Mouse (Mus musculus): ENCODE measurements around the gene Cxcr4.
"Not testable (repeated sequence)": the region's sequence is repeated elsewhere in the genome, so short reads cannot be mapped to it uniquely, and the experiment has no call there.

The Cxcr4 gene

DNA sequence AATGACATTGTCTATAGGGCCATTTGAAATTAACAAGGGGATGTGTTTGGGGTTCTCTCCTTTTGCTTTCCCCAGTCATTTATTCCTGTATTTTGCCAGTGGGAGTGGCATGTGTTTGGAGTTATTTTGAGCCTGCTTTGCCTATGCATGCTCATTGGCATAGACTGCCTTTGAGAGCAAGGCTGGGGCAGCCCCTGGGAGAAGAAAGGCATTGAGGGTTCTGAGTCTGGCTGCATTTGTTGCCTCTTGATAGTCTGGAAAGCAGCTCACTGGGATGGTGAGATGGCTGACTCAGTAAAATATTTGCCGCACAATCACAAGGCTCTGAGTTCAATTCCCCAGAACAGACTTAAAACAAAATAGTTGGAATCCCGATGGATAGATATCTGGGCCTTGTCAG is 8.5 kb upstream of the Cxcr4 start:
- no peak for DNase-seq (ENCODE audit: low read depth, low spot score)

DNA sequence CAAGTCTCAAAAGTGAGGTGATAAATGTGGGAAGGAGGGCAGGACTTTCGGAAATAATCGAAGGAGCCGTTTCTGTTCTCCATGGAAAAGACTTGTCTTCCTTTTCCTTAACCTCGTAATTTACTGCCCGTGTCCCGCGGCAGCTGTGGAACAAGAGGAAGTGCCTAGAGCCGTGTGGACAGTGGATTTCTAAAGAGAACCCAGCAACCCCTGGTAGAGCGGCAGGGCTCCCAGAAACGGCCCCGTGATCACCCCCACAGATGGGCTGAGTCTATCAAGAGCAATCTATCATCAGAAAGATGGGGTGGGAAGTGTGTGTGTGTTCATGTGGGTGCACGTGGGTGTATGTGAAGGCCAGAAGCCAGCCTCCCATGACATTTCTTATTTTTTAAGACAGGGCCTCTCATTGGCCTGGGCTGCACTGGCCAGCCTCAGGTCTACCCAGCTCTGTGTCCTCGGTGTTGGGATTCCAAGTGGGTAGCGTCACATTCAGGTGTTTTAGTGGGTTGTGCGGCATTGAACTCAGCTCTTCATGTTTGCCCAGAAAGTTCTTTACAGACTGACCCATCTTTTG is 5.2 kb upstream of the Cxcr4 start:
- no peak for DNase-seq (ENCODE audit: low read depth, low spot score)

DNA sequence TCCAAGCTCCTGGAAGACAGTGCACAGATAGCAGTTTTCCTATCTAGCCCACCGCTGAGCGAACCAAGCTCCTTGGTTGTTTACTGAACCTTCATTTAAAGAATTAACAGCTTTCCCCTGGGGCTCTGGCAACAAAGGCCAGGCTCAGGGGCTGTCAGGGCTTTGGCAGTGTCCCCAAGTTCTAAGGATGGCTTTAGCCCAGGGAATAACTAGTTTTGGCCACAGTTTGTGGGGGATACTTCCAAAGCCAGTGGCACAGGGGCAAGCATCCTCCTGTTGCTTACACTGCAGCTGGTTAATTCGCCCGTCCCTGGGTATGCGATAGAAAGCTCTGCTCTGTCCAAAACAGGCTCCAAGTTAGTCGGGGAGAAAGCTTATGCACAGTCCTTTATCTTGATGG is 3.4 kb upstream of the Cxcr4 start:
- DNase-seq (ENCODE audit: low read depth, low spot score), result no peak

DNA sequence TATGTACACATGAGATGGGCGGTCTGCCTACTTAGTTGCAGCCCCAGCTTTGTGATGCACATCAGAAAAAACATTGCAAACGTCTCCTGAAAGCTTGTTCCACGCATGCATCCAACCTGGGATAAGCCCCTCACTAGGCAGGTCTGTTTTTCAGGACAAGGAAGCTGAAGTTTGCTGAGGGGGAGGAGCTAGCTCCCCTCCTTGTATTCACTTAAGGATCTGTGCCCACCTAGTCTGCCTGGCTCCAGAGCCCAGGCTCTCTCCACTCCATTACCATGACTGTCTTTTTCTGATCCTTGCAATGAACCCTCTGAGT is 3.0 kb upstream of the Cxcr4 start:
- no peak for DNase-seq (ENCODE audit: low read depth, low spot score)

- no peak for DNase-seq (ENCODE audit: low read depth, low spot score)
These were observed 2.4 kb upstream of the Cxcr4 start for GRCm38 (mm10) chr1:128594353-128595104.

DNA sequence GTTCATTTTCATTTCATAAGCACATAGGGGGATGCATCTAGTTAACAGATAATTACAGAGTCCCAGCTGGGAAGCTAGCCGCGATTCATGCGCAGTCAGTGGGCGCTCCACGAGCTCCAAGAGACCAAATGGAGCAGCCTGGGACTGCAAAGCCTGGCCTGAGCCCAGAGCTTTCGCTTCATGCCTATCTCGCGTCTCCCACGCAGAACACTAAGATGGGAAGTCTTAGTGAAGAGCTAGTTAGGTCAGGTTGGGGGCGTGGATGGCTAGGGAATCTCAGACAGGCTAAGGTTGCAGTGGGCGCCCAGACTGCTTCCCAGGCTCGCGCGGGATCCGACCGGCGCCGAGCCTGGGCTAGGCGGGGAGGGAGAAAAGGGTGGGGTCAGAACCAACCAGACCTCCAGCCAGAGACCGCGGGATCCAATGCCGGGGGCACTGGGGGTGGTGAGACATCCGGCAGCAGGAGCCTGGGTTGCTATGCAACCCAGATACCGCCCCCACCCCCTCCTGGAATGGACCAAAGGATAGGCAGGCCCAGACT is 938 bp upstream of the Cxcr4 start:
- DNase-seq (ENCODE audit: low read depth, low spot score), result no peak

GRCm38 (mm10) chr1:128591721-128592210 is 327 bp downstream of the Cxcr4 start:
- DNase-seq (ENCODE audit: low read depth, low spot score), result no peak

DNA sequence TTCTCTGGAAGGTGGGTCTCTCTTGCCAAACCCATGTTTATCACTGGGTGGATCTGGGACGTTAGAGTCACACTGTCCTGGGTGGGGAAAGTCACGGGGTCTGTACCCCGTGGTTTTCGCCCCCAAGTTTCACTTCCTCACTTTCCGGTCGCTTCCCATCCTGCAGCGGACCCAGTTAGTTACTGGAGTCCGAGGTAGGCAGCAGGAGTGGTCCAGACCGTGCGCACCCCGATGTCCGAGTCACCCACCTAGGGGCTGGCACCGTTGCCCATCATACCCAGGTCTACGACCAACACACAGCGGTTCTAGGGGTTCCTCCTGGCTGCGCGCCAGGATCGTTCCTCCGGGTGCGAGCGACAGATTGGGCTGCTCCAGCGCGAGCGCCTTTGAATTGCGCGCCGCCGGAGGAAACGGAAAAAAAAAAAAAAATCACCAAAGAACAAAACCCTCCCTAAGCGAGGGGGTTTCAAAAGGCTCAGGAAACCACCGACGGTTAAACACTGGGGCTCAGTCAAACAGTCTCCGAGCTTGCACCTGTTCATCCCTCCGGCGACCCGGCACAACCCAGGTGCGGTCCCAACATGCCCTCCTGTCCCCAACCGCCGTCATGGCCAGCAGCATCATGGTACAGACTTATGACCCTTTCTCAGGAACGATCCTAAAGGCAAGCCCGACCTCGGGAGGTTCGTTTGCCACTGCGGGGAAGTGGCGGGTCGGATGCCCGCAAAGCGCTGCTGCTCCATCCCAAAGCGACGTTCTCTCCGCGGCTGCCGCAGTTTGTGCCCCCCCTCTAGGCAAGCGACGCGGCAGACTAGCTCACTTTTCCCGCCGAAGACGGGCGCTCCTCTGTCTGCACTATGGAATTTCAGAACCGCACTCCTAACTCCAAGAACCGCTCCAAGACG is 1.0 kb downstream of the Cxcr4 start:
- no peak for DNase-seq (ENCODE audit: low read depth, low spot score)

DNA sequence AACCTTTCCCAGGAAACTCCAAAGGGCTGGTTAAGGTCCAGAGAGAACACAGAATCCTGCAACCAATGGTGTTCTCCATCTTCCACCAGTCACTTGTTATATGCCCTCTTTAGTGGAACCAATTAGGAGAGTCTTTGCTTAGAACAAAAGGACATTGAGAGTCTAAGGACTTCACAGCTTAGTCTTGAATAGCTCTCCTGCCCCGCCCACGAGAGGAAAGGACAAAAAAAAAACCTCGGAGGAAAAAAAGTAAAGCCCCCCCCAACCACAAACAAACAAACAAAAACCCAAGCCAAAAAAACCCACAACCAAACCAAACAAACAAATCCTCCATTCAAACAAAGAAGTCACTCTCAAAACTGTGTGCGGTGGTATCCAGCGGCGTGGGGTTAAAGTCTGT is 2.1 kb downstream of the Cxcr4 start:
- DNase-seq (ENCODE audit: low read depth, low spot score), result no peak

DNA sequence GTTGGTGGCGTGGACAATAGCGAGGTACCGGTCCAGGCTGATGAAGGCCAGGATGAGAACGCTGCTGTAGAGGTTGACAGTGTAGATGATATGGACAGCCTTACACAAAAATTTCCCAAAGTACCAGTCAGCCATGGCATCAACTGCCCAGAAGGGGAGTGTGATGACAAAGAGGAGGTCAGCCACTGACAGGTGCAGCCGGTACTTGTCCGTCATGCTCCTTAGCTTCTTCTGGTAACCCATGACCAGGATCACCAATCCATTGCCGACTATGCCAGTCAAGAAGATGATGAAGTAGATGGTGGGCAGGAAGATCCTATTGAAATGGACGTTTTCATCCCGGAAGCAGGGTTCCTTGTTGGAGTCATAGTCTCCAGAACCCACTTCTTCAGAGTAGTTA is 2.6 kb downstream of the Cxcr4 start:
- no peak for DNase-seq (ENCODE audit: low read depth, low spot score)

DNA sequence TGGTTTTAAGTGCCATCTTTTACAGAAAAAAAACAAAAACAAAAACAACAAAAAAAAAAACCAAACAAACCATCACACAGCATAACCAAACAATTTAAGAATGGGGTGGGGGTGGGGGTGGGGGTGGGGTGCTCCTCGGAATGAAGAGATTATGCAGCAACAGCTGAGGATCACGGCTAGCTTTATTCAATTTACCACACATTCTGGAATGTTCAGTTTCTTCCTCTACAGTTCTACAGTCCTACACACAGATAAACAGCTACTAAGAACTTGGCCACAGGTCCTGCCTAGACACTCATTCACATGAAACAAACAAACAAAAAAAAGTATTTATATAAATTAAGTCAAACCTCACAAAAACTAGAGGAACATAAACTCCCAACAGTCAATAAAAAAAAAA is 3.8 kb downstream of the Cxcr4 start:
- DNase-seq (ENCODE audit: low read depth, low spot score), result no peak

DNA sequence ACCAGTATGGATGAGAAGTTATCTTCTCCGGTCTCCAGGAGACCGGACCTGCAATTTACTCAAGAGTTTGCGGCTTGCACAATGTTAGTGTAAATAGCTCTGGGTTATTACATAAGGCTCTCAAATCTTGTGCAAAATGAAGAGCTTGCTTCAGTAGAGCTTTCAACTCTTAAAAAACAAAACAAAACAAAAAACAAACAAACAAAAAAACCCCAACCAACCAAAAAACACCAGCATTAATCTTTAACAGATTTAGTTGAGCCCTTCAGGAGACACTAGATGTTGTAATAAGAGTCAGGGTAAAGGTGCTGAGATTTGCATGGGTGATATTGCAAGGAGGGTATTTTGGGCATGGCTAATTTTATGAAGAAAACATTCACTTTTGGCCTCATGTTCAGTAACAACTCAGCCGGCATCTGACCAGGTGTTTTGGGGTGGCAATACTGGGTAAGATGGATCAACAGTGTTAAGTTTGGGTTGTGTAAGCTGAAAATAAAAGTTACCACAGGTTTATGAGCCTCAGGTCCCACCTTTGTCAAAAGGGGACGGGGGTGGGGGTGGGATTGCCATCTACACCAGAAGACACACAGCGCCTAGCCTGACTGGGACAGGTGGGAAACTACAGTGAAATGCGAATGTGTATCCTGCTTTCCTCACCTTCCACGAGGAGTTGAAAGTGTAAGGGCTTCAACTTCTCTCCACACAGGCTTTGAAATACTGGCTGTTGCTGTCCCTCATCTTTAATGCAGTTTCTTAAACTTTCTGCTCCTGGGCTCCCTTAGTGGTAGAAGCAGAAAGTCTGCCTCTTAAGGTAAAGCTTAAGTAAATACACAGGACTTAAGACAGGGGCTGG is 4.9 kb downstream of the Cxcr4 start:
- no peak for DNase-seq (ENCODE audit: low read depth, low spot score)

GRCm38 (mm10) chr1:128586162-128586927 is 5.7 kb downstream of the Cxcr4 start:
- DNase-seq (ENCODE audit: low read depth, low spot score), result no peak

DNA sequence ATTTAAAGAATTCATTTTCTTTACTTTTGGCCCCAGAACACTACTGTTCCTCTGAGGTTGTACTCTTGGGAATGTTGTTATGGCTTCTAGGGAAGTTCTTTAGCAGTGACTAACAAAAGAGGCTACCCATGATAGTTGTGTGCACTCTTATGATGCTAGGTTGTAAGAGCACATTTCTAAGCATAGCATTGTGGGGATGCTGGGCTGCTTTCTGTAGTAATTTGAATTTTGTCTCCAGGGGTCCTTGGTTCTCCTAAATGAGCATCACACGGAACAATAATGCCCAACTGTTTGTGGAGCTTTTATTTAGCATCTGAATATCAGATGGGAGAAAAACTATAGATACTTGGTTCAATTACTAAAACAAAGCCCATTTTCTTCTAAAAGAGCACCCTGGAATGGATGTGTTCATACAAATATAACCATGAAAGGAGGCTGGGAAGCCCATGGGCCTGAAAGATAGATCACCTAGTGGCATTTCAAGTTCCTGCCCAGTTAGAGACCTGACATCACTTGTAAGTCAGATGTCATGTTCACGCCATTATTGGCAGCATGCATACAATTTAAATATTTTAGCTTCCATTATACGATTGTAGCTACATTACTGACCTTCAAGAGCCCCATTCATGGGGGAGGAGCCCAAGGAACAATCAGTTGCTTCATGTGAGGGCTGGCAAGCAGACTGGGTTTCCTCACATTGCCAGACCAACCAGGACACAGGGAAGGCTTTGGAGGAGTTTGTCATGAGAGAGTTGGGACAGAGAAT is 6.5 kb downstream of the Cxcr4 start:
- DNase-seq (ENCODE audit: low read depth, low spot score), result no peak

DNA sequence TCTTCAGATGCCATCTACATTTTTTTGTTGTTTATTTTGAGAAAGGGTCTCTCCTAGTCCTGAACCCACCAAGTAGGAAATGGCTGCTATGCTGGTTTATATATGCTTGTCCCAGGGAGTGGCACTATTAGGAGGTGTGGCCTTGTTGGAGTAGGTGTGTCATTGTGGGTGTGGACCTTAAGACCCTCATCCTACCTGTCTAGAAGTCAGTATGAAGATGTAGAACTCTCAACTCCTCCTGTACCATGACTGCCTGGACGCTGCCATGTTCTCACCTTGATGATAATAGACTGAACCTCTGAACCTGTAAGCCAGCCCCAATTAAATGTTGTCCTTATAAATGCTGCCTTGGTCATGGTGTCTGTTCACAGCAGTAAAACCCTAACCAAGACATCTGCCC is 7.4 kb downstream of the Cxcr4 start:
- DNase-seq (ENCODE audit: low read depth, low spot score), result not testable (repeated sequence)

DNA sequence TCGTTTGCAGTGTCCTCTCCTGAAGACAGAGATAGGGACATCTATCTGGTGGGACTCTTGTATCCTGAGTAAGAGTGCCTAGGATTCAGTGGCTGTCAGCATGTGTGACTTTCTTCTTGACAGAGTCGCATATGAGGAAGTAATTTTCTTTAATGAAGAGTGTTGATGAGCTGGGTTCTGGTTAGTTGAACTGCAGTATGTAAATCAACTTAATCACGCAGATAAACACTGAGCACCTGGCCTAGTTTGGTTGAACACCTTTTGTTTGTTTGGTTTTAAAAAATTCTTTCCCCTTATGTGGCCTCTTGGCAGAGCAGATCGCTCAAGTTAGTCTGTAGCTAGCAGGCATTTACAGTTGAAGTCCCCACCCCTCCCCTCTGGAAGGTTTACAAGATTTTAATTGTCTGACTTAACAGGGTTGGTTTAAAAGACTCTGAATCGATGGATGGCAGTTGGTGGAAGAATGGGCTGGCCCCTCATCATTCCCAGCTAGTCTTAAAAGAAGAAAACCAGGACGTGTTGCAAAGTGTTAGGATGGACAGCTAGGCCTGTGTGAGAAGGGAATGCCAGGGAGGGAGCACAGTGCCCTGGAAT is 8.7 kb downstream of the Cxcr4 start:
- DNase-seq (ENCODE audit: low read depth, low spot score), result no peak

DNA sequence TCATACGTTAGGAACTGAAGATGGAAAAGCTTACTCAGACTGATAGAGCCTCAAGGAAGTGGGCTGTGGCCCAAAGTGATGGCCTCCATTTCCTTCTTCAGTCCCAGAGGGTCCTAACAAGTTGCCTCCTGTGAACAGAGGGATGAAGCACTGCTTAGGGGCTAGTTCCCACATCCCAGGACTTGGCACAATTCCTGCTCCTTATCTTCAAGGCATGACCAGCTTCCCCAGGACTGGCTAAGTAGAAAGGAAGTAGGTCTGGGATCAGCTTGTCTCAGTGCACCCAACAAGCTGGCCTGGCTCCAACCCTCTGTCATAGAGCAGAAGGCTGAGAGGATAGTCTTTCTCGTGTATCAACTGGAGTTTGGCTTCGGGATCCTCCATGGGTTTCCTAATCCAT is 11.8 kb downstream of the Cxcr4 start:
- no peak for DNase-seq (ENCODE audit: low read depth, low spot score)

DNA sequence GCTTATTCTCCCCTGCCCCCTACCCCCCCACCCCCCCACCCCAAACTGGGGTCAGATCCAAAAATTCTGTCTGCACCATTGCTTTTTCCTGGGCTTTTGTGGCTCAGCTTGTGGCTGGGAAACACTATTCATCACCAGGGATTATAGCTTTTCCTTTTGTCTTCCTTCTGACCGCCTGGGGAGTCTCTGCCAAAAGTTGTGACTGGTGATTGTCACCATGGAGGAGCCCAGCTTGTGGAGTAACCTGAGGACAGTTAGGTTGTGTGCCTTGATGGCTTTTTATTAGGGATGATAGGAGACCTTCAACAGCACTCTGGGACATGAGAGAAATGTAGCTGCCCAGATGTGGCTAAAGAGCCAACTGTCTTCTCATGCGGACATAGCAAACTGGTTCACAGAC is 13.6 kb downstream of the Cxcr4 start:
- no peak for DNase-seq (ENCODE audit: low read depth, low spot score)

DNA sequence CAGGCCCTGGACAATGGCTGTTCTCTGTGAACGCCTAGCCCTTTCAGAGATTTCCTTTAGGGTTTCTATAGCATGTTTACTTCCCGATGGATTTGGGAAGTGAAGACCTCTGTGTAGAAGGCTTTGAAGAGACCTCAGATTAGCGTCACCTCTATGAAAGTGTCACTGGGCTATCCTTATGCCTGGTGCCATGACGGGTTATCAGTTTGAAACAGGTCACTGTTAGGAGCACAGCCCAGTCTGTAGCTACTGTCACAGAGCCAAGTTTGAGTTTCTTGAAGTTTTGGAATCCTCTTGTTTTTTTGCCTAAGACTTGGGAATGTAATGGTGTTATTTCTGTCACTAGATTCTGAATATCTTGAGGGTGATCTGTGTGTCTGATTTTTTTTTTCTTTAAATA is 17.0 kb downstream of the Cxcr4 start:
- DNase-seq (ENCODE audit: low read depth, low spot score), result no peak

DNA sequence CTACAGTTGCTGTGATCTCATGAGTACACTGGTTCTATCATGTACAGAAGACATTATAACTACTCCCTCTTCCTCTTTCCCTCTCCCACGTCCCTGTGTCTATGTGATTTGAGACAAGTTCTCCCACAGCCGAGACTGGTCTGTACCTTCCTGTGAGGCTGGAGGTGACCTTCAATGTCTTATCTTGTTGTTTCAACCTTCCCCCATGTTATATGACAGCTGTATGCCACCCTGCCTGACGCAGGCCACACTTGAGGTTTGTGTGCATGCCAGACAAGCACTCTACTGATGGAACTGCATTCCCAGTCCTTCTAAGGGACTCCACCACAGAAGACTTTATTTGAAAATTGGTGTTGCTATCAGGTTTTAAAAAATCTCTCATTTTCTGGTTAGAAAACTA is 21.1 kb downstream of the Cxcr4 start:
- no peak for DNase-seq (ENCODE audit: low read depth, low spot score)
